Mouse (Mus musculus) small intestine, adult 2 months (tissue): ENCODE measurements at regions not wholly inside any gene's neighbourhood (a gene's known extent, or its start where the extent isn't known, plus 50 kb on each side); places are given as distances from the start of the nearest gene placed in this dataset.

Experiments used
- H3K27ac ChIP-seq: fragments of 200-500 bp; 2 replicates; pipeline ENCODE4 v1.5.1; 2012; ENCODE audit warnings: low read depth, low read length, control low read depth, inconsistent platforms; ENCODE audit not compliant: insufficient read depth
- H3K27me3 ChIP-seq: fragments of 200-500 bp; 2 replicates; pipeline ENCODE4 v1.6.1; 2012; ENCODE audit warnings: mild to moderate bottlenecking, moderate library complexity, low read length, inconsistent platforms; ENCODE audit not compliant: control insufficient read depth, insufficient read depth
- H3K36me3 ChIP-seq: fragments of 200-500 bp; 2 replicates; pipeline ENCODE4 v1.6.1; 2012; ENCODE audit warnings: mild to moderate bottlenecking, low read length, control low read depth, inconsistent platforms; ENCODE audit not compliant: control insufficient read depth, insufficient read depth
- H3K4me1 ChIP-seq: fragments of 200-500 bp; 2 replicates; pipeline ENCODE4 v1.6.1; 2012; ENCODE audit warnings: low read length, inconsistent platforms, mixed read lengths; ENCODE audit not compliant: control insufficient read depth, insufficient read depth, insufficient read length
- H3K4me3 ChIP-seq: fragments of 200-500 bp; 2 replicates; pipeline ENCODE4 v1.5.1; 2012; ENCODE audit warnings: low read depth, mild to moderate bottlenecking, control low read depth, inconsistent platforms, low read length, moderate library complexity
- CTCF ChIP-seq: fragments of 200-500 bp; IDR thresholded peaks from 2 replicates; pipeline ENCODE4 v1.5.1; 2012; ENCODE audit warnings: low read depth, mild to moderate bottlenecking, control low read depth, inconsistent platforms, low read length, moderate library complexity, mixed read lengths; ENCODE audit not compliant: insufficient replicate concordance, insufficient read length; ENCODE audit errors: extremely low read depth
- POLR2A ChIP-seq: fragments of 200-500 bp; IDR thresholded peaks from 2 replicates; pipeline ENCODE4 v1.6.1; 2012; ENCODE audit warnings: low read depth, mild to moderate bottlenecking, control low read depth, inconsistent platforms, low read length, moderate library complexity
- WGBS: fragments of 180-500 bp; shearing (Covaris S2); methylation state at CpG from one replicate; pipeline ENCODE4 v1.1.7; 2018; 5-methylcytosine and 5-hydroxymethylcytosine counted together

DNA sequence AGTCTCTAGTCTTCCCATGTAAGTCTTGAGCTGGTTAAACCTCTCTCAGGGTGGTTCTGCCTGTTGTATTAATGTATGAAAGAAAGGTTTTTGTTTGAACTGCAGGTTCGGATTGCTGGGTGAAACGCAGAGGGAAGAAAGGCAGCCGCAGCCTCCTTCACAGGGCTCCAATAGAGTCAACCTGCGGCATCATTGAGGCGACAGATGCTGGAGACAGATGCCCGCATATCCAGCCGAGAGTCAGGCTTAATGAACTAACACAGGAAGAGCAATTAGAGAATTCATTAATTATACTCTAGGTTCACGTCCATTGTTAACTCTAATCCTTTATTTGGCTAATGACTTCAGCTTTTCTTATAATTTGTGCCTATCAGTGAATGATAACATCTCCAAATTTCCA, 117.0 kb downstream of the Fam204a start:
- TF ChIP-seq CTCF = no peak
- no peak for TF ChIP-seq POLR2A
- 82% methylated on average over 8 of the region's 8 CpGs for WGBS
- Histone ChIP-seq H3K4me1 (no peaks in the 10 kb centered on the region), H3K4me3 (no peak overlapping the region), H3K36me3 (no peaks in the 10 kb centered on the region), H3K27ac (no peak overlapping the region), H3K27me3 (no peaks in the 10 kb centered on the region; the same call in 1 of the 2 replicates)

DNA sequence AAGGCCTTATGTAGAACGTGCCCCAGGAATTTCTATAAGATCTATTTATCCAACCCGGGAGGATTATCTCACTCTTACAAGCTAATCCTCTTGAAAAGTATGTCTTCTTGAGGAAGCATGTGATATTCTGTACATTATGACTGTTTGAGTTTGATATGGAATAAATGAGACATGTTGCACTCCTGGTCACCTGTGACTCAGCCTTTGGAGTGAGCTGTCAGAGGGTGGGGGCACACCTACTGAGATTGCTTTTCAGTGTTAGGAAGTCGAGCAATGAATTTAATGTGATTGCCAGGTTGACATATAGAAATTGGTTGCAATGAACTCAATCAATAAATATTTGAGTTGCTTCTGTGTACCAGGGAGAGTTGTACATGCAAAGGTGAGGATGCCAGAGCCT, 128.6 kb downstream of the Fam204a start:
- Histone ChIP-seq H3K4me1 (no peaks in the 10 kb centered on the region), H3K4me3 (no peak overlapping the region), H3K27me3 (no peaks in the 10 kb centered on the region), H3K36me3 (no peaks in the 10 kb centered on the region), H3K27ac (no peak overlapping the region)
- TF ChIP-seq CTCF (no peak), POLR2A (no peak)
- WGBS = 58% methylated on average over 3 of the region's 3 CpGs

DNA sequence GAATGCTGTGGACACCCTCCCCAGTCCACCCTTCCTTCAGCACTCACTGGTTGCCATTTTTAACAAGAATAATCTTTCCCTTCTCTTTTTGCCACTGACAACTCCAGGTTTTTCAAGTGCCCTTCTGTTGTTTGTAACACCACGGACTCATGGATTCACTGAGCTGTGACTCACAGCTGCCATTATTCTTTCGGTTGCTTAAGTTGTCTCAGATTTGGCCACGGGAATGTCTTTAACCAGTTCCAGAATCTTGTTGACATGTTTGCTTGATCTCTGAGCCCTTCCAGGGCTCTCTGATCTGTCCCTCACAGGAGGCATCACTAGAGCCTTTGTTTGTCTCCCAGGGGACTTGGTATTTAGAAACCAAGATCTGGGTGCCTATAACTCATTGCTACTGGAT, 131.5 kb upstream of the Rab11fip2 start:
- H3K27me3 ChIP-seq = no peaks in the 10 kb centered on the region
- no peaks in the 10 kb centered on the region for H3K36me3 ChIP-seq
- TF ChIP-seq POLR2A = no peak
- TF ChIP-seq CTCF = no peak
- no peak overlapping the region for H3K27ac ChIP-seq
- no peaks in the 10 kb centered on the region for H3K4me1 ChIP-seq
- H3K4me3 ChIP-seq = no peak overlapping the region
- 56% methylated on average over 3 of the region's 3 CpGs for WGBS

DNA sequence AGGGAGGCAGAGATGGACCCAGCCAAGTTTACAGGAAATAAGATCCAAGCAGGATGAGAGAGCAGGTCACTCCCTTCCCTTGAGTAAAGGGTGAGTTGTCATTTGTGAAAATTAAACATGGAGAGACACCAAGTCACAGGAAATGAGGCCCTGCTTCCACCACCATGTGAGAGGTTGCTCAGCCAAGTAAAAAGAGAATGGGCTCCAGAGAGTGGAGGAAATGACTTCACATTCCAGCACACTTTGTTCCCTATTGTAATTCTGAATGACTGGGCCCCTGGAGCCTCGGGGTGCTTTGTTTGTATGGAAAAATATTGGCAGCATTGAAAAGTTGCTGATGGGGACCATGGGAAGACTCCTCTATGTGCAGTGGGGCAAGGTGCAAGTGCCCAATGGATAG, 129.9 kb upstream of the Rab11fip2 start:
- H3K27me3 ChIP-seq = no peaks in the 10 kb centered on the region
- no peak for TF ChIP-seq POLR2A
- no peak for TF ChIP-seq CTCF
- H3K36me3 ChIP-seq = no peaks in the 10 kb centered on the region
- no peak overlapping the region for H3K27ac ChIP-seq
- 47% methylated on average over 1 of the region's 1 CpGs for WGBS
- no peak overlapping the region for H3K4me3 ChIP-seq
- no peaks in the 10 kb centered on the region for H3K4me1 ChIP-seq

DNA sequence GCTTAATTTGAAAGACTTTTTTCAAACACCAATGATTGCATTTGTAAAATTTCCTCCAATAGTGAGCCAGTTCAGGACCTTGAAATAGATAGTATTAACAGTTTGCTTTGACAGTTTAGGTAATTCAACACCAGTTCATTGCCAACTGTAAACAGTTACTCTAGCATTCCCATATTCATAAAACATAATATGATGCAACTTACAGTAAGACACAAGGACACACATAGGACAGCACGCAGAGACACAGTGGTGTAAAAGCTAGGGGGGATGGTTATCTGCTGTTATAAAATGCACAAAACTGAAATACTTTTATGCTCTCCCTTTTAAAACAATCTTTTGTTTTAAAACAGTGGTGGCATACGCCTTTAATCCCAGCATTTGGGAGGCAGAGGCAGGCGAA, 122.7 kb upstream of the Rab11fip2 start:
- 87% methylated on average over 3 of the region's 3 CpGs for WGBS
- Histone ChIP-seq H3K36me3 (no peaks in the 10 kb centered on the region), H3K27ac (no peak overlapping the region), H3K4me1 (no peaks in the 10 kb centered on the region), H3K4me3 (no peak overlapping the region), H3K27me3 (no peaks in the 10 kb centered on the region)
- TF ChIP-seq CTCF = no peak
- no peak for TF ChIP-seq POLR2A

DNA sequence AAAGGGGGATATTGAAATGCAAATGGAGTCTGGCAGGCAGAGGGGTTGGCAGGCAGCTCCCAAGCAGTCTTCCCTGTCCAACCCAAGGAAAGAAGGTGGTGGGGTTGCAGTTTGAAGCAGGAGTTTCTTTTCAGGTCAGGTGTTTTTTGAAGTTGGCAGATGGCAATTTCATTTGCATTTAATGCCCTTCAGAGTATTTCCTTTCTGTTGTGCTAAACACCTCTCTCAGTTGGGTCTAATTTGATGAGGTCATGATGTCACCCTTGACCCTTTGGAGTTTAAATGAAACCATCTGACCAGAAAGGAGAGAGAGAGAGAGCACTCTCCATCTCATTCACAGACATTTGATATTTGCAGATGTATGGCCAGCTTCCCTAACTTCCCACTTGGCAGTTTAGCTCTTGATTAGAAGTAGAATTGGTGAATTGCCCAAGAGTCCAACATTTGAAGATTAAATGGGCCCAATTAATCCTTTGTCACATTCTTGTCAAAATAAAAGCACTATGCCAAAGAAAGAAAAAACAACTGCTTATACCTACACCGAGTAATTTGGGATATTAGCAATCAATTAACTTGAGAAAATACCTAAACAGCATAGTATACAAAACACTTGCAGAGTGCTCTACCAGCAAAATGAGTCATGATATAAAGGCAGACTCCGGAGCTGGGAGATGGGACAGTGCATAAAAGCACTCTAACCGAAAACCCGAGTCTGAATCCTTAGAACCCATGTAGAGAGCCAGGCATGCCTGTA, 111.8 kb upstream of the Rab11fip2 start:
- TF ChIP-seq POLR2A (no peak), CTCF (no peak)
- Histone ChIP-seq H3K4me1 (no peaks in the 10 kb centered on the region), H3K27ac (no peak overlapping the region), H3K36me3 (no peaks in the 10 kb centered on the region), H3K4me3 (no peak overlapping the region), H3K27me3 (no peaks in the 10 kb centered on the region)
- WGBS = 76% methylated on average over 4 of the region's 4 CpGs

DNA sequence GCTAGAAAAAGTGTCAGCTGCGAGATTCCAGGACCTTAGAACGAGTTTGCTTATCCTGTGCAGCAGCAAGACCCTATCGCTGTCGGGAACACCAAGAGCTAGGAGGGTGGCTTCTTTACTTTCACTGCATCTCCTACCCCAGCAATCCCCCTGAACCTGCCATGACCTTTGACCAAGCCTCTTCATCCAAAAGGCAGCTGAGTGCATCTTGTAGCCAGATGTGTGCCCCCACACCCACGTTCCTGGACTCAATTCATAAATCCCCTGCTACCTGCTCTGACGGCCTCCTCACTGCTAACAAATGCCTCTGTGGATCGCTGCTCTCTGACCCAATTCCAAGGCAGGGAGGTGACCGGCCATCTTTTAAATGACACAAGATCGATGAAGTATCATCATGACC, 107.7 kb upstream of the Rab11fip2 start:
- 67% methylated on average over 9 of the region's 9 CpGs for WGBS
- Histone ChIP-seq H3K4me3 (no peak overlapping the region), H3K36me3 (no peaks in the 10 kb centered on the region), H3K4me1 (no peaks in the 10 kb centered on the region), H3K27ac (no peak overlapping the region), H3K27me3 (no peaks in the 10 kb centered on the region)
- TF ChIP-seq POLR2A = no peak
- no peak for TF ChIP-seq CTCF
